Mouse (Mus musculus) Muller cell, postnatal 12 days (primary cell): ENCODE measurements at regions not wholly inside any gene's neighbourhood (a gene's known extent, or its start where the extent isn't known, plus 50 kb on each side); places are given as distances from the start of the nearest gene placed in this dataset.
"Not testable (repeated sequence)": the region's sequence is repeated elsewhere in the genome, so short reads cannot be mapped to it uniquely, and the experiment has no call there.

Experiments used
- DNase-seq: peaks from one replicate; pipeline ENCODE4 v3.0.0-alpha.2; 2015; ENCODE audit errors: inconsistent ontology term

DNA sequence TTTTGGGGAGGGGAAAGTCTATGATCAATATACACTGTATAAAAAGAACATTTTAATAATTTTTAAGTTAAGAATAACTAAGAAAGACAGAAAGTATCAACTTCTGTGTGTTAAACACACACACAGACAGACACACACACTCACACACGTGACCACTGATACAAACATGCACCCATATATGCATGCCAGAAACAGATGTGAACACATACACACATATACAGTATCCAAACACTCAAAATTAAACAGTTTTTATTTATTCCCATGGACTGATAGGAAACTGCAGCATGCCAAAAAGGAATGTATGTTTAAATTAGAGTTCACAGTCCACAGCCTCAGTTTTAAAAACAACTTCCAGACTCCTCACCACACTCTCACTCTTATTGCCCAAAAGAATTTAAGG, 203.4 kb upstream of the Tbl1x start:
- no peak for DNase-seq

DNA sequence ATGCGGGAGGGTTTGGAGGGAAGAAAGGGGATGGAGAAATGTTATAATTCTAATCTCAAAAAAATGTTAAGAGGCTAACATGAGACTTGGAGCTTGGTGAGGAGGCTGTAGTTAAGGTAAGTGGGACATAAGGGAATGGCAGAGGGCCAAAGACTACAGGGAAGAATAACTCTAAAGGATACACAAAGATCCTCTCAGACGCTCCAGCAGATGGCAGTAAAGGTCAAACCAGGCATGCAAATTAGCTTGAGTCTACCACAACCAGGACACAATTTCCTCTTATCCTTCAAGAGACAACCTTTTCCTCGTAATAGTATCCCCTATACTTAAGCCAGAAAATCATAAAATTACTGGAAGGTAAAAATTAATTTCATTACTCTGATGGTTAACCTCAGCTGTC, 196.4 kb upstream of the Tbl1x start:
- no peak for DNase-seq

- DNase-seq: no peak
Observed at GRCm38 (mm10) chrX:77323644-77324043, 187.2 kb upstream of the Tbl1x start.

DNA sequence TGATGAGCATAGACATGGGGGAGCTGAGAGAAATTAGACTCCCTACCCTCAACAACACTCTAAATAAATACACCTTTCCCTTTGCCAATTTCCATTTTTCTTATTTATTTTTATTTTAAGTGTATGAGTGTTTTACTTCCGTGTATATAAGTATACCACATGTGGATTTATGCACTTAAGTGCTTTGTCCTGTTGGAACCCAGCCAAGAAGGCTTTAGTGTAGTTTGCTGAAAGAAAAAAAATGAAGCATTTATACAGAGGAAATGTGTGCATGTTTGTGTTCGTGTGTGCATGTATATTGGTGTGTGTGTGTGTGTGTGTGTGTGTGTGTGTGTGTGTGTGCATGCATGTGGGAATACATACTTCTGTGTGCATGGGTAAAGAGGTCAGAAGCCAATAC, 157.6 kb upstream of the Tbl1x start:
- no peak for DNase-seq

DNA sequence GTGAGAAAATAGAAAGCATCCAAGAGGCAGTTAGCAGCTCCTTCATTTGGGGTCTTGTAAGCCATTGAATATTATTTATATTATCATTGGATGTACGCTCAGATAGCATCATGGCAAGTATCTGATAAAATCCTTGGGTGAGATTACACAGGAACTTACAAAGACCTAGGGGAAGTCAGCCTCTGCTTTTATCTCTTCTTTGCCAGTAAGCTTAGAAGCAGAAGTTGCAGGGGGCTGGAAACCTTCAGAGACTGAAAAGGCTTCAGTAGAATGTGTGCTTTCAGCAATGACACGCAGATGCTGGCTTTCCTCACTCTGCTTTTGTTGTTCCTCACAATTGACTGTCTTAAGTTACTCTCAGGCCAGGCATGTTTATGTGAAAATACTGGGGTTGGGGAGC, 150.3 kb upstream of the Tbl1x start:
- no peak for DNase-seq

GRCm38 (mm10) chrX:77361106-77361505, 149.7 kb upstream of the Tbl1x start:
- DNase-seq: no peak

- no peak for DNase-seq
Observed at GRCm38 (mm10) chrX:77363657-77364056, 147.2 kb upstream of the Tbl1x start.

- no peak for DNase-seq
Observed at GRCm38 (mm10) chrX:77367351-77367750, 143.5 kb upstream of the Tbl1x start.

DNA sequence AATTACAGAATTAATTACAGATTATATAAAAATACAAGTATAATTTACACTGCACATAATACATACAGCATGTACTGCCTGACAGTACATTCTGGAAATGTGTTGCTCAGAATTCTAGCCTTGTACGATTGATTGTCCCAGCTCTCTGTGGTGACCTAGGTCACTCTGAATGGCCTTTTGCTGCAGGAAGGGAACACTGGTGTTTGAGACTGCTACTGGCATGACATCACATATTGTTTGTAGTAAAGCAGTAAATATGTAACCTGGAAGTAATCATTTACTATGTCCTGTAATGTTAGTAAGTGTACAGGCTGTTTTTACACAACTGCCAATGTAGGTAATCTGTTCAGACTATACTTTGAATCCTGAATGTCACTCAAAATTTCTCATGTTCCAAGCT, 123.5 kb upstream of the Tbl1x start:
- no peak for DNase-seq

GRCm38 (mm10) chrX:77391760-77392446, 118.9 kb upstream of the Tbl1x start:
- DNase-seq: no peak

DNA sequence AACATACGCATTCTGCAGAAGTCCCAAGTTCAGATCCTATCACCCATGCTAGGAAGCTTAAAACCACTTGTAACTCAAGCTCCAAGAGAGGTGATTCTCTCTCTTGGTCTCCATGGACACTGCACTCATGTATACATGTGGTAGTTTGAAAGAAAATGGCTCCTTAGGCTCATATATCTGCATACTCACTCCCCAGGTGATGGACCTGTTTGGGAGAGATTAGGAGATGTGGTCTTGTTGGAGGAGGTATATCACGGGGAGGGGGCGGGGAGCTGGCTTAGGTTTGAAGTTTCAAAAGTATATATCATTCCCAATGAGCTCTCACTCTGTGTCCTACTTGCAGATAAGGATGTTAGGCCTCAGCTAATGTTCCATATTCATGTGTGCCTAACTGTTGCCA, 103.9 kb upstream of the Tbl1x start:
- DNase-seq: no peak

GRCm38 (mm10) chrX:77407925-77408324, 102.9 kb upstream of the Tbl1x start:
- no peak for DNase-seq

GRCm38 (mm10) chrX:77409370-77409769, 101.4 kb upstream of the Tbl1x start:
- DNase-seq: peak; percentile 64

DNA sequence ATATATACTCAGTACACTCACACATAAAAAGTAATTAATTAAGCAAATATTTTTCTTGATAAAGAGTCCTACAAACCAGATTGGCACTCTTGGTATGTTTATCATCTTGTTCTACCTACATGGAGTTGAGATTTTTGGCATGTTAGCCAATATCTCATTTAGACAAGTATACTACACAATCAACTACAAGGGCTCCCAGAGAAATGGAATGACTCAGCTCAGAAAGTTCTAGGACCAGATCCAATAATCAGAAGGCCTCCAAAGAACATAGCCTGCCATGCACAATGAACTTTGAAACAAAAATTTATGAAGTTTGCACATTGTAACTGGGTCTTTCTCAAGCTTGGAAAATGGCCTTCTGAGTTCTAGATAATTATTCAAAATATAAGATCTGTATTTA, 100.0 kb upstream of the Tbl1x start:
- peak; percentile 66 for DNase-seq

GRCm38 (mm10) chrX:77414156-77414555, 96.7 kb upstream of the Tbl1x start:
- DNase-seq: no peak

DNA sequence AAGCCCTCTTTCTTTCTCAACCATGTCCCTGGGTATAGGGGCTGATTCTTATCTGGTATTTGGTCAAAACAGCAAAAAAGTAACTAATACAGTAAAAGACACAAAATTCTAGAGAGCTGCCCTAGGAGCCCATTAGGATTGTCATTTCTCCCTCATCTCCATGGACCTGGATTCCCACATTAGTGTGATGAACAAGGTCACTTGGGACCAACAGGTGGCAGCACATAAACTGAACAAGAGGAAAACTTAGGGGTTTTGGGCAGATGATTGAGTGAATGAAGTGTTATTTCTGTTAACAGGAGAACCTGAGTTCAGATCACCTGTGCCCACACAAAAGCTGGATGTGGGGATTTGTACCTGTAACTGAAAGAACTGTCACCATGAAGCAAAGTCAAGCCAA, 93.0 kb upstream of the Tbl1x start:
- DNase-seq: no peak

GRCm38 (mm10) chrX:77422206-77422605, 88.6 kb upstream of the Tbl1x start:
- no peak for DNase-seq

- no peak for DNase-seq
Observed at GRCm38 (mm10) chrX:77424792-77425727, 85.8 kb upstream of the Tbl1x start.

GRCm38 (mm10) chrX:77425728-77426102, 85.1 kb upstream of the Tbl1x start:
- DNase-seq: not testable (repeated sequence)

- DNase-seq: not testable (repeated sequence)
Observed at GRCm38 (mm10) chrX:77426836-77427235, 84.0 kb upstream of the Tbl1x start.

- no peak for DNase-seq
Observed at GRCm38 (mm10) chrX:77432001-77432565, 78.7 kb upstream of the Tbl1x start.
